Mouse (Mus musculus): ENCODE data around the gene Slc35d1. TPM values are rescaled to one million over a fixed set of nuclear protein-coding genes. Genes with fewer than 3 reads are reported as not detected.

Slc35d1 gene
- total RNA-seq (2021), result 10 to 100 TPM; 12.0 to 13.1 TPM
- polyA plus RNA-seq (2012; rRNA removed), result 1.8 and 2.2 TPM in 2 replicates
- long read RNA-seq, full-length matches to known transcripts, result 4 of 4 reads
- long read RNA-seq, partial matches to known transcripts, result 0 of 4 reads
- long read RNA-seq, other reads (novel, unspliced or antisense), result 0 of 4 reads

- peak; percentile 91 for DNase-seq
These were observed at the start of gene Slc35d1 for GRCm38 (mm10) chr4:103214925-103215820. Slc35d1 (minus strand) TSS chr4:103215164.

DNA sequence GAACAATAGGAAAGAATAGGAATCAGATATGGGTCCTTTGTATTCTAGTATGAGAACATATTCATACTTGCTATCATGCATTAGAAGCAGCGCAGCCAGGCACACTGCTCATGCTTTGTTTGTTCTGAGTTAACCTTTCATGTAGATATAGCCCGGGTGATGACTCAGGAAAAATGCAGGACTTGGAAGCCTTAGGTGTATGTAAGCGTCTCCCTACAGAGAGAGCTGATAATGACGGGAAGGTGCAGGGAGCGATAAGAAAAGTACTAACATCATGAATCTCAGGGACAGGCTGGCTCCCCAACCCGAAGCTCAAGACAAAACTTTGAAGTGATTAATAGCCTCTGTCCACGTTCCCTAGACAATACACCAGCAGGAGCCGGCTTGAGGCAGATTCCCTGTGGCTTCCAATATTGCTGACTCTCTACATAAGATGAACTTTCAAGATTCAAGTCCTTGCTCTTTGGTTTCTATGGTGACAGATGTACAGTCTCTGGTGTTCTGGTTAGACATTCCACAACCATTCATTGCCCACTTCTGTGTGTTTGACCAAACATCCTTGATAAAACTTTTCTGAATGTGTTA is 48.9 kb upstream of the Slc35d1 start:
- DNase-seq, result peak; percentile 6

GRCm38 (mm10) chr4:103263378-103263777 is 48.4 kb upstream of the Slc35d1 start:
- no peak for DNase-seq

- no peak for DNase-seq
These were observed 43.9 kb upstream of the Slc35d1 start for GRCm38 (mm10) chr4:103258817-103259216.

- no peak for DNase-seq
These were observed 38.9 kb upstream of the Slc35d1 start for GRCm38 (mm10) chr4:103253846-103254245.

- DNase-seq, result peak; percentile 50
These were observed 34.6 kb upstream of the Slc35d1 start for GRCm38 (mm10) chr4:103249436-103250085.

GRCm38 (mm10) chr4:103247813-103248212 is 32.8 kb upstream of the Slc35d1 start:
- no peak for DNase-seq

- DNase-seq, result no peak
These were observed 32.3 kb upstream of the Slc35d1 start for GRCm38 (mm10) chr4:103247249-103247648.

- DNase-seq, result no peak
These were observed 17.2 kb upstream of the Slc35d1 start for GRCm38 (mm10) chr4:103232156-103232555.

DNA sequence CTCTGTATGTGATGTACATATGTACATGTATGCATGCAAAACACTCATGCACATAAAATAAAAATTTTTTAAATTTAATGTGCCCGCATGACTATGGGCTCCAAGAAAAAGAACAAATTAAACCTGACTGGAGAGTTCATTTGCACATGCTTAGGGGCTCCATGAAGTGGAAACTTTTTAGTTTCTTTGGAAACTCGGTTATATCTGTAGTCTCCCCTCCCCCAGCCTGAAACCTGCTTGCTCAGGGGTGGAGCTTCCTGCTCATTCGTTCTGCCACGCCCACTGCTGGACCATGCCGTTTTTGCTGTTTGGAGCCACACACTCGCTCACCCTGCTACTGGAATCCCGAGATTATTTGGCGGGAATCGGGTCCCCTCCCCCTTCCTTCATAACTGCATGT is 7.9 kb upstream of the Slc35d1 start:
- no peak for DNase-seq

DNA sequence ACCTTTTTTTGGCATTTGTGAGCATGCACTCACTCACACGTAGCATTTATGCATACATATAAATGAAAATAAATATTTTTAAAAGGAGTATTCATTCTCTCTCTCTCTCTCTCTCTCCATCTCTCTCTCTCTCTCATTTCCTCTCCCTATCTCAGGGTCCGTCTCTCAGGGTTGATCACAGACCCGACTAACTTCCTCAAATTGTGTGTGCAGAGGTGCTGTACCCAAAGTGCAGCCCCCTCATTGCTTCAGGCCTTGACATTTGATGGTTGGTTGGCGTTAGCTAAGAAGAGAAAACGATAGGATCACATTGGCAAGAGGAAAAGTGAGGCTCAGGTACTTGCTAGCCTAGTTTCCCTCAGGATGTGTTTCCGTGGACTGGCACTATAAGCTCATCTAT is 6.8 kb upstream of the Slc35d1 start:
- DNase-seq, result no peak

DNA sequence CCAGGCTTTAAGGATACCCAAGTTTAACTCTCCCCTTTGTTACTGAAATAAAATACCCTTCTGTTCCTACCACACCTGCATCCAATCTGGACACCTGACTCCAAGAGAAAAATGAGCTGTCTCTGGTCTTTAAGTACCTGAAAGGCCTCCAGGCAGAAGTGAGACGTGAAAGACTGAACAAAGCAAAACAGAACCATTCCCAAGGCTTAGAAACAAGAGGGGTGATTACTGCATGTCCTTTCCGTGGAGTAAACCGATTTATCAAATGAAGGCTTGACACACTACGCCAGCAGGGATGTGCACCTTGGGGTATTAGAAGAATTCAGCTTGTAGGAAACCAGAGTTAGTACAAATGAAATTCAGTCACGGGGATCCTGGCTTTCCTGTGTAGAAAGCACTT is 4.0 kb upstream of the Slc35d1 start:
- DNase-seq, result no peak

DNA sequence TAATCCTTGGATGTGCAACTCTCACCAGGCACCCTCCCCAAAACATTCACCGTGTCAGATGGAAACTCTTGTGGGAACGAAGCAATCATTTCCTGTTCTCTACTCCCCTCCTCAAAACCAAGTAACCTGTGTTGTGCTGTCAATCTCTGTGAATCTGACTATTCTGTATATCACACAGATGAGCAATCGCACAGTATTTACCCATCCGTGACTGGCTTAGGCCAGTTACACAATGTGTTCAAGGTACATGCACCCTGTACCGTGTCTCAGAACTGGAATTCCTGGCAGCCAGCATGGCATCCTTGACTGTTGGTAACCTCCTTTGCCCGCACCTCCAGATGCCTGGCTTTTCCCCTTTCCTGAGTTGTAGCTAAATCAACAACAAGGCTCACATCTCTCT is 1.1 kb upstream of the Slc35d1 start:
- DNase-seq, result no peak

DNA sequence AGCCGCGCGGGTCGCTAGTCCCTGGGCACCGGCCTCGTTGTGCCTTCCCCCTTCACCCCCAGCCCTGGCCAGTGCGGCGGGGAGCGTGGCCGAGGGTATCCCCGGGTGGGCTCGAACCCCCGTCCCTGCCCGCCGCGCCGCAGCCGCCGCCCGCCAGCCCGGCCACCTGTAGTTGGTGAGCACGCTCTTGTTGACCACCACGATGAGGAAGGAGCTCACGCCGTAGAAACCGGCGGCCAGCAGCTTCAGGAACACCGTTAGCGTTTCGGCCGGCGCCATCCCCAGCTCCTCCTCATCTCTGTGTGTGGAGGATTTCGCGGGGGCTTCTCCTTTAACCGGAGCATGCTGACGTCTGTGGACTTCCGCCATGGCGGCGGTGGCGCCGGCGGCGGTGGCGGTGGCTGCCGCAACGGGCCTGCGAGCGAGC is 453 bp downstream of the Slc35d1 start:
- DNase-seq, result peak; percentile 83

DNA sequence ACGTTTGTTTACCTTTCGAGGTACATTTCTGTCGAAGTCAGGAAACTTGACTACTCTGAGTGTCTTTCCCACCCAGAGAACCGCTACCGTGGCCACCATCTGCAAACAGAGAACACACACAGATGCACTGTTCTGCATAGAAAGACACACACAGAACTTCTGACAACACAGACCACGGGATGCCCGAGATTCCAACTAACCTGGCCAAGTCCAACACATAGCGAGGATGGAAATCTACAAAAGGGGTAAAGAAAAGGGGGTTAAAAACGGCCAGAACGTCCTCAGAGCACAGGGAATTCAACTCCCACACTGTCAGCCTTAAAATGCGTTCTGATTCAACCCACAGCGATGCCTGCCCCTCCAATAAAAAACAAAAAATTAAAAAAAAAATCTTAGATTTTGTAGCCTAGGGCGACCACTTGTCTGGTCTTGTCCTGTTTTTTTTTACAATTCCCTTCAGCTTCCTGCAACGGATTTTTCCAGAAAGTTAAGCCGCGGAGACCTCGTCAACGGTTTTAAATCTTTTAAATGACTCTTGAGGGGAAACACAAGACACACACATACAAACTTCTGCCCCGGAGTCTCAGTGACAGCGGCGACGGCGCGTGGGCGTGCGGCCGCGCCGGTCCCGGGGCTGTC is 986 bp downstream of the Slc35d1 start:
- DNase-seq, result peak; percentile 22

GRCm38 (mm10) chr4:103208553-103208952 is 6.4 kb downstream of the Slc35d1 start:
- no peak for DNase-seq

- DNase-seq, result no peak
These were observed 11.3 kb downstream of the Slc35d1 start for GRCm38 (mm10) chr4:103203646-103204045.

GRCm38 (mm10) chr4:103200046-103200445 is 14.9 kb downstream of the Slc35d1 start:
- DNase-seq, result no peak

DNA sequence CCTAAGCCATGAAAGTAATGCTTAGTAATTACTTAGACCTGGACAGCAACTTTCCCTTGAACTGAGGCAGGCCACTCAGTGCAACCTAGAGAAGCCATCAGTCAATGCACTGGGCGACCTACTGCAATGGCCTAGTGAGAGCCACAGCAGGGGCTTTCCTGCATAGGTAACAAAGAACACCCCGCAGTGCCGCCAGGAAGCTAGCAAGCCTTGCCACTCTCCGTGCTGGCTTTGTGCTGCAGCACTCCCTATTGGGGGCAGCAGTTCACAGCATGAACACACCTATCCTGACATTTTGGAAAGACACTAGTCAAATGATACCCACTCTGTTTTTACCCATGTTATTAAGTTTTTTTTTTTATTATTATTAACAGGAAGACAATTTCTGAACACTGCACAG is 15.9 kb downstream of the Slc35d1 start:
- no peak for DNase-seq

- no peak for DNase-seq
These were observed 17.6 kb downstream of the Slc35d1 start for GRCm38 (mm10) chr4:103197401-103197800.

DNA sequence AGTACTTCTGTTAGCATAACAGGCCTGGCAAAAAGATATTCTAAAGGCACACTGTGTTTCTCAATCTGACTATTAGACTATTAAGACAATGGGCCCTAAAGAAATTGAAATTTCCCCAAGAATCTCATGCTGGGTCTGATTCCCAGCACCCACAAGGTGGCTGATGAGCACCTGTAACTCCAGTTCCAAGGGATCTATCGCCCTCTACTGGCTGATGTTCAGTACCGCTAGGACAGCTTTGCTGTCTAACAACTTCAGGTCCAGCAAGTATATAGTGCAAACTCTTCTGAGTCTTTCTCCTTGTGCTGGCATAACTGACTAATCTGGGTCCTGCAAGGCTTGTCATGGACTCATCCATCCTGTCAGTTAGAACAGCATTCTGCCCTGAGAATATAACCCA is 22.5 kb downstream of the Slc35d1 start:
- no peak for DNase-seq

Data from adrenal gland, adult 2 months (tissue).